Mouse (Mus musculus) adrenal gland, adult (tissue): ENCODE measurements around the gene Agpat3.

Experiments used
- DNase-seq, 2 experiments: peaks; one replicate each; pipeline ENCODE4 v3.0.0; 2022 to 2023; ENCODE audit warnings: low spot score in 1 of 2; ENCODE audit not compliant: inconsistent age in 2 of 2

Gene Agpat3

GRCm38 (mm10) chr10:78260322-78260721 lies 92.0 kb downstream of the Agpat3 start:
- no peak for DNase-seq

GRCm38 (mm10) chr10:78259702-78260101 lies 92.6 kb downstream of the Agpat3 start:
- no peak for DNase-seq

GRCm38 (mm10) chr10:78259230-78259629 lies 93.1 kb downstream of the Agpat3 start:
- DNase-seq = no peak

GRCm38 (mm10) chr10:78258142-78258675 lies 94.1 kb downstream of the Agpat3 start:
- no peak for DNase-seq

- peak; percentile 82 to 94 for DNase-seq
Observed at GRCm38 (mm10) chr10:78255646-78256059, 96.6 kb downstream of the Agpat3 start.

GRCm38 (mm10) chr10:78247206-78247605 lies 105.1 kb downstream of the Agpat3 start:
- DNase-seq = no peak

- peak in 1 of 2 experiments; percentile 79 for DNase-seq
Observed at GRCm38 (mm10) chr10:78246725-78247124, 105.6 kb downstream of the Agpat3 start.

GRCm38 (mm10) chr10:78245225-78245547 lies 107.1 kb downstream of the Agpat3 start:
- no peak for DNase-seq

- peak; percentile 92 to 96 for DNase-seq
Observed at GRCm38 (mm10) chr10:78244438-78245224, 107.7 kb downstream of the Agpat3 start, which contains the start of gene Trappc10. Trappc10 (minus strand) TSS chr10:78244641.

- peak; percentile 66 to 81 for DNase-seq
Observed at GRCm38 (mm10) chr10:78244058-78244437, 108.2 kb downstream of the Agpat3 start.

- no peak for DNase-seq
Observed at GRCm38 (mm10) chr10:78238926-78239325, 113.4 kb downstream of the Agpat3 start.

- DNase-seq = no peak
Observed at GRCm38 (mm10) chr10:78238297-78238696, 114.0 kb downstream of the Agpat3 start.

GRCm38 (mm10) chr10:78237809-78238208 lies 114.5 kb downstream of the Agpat3 start:
- no peak for DNase-seq

- DNase-seq = no peak
Observed at GRCm38 (mm10) chr10:78236885-78237629, 115.2 kb downstream of the Agpat3 start.

- no peak for DNase-seq
Observed at GRCm38 (mm10) chr10:78233756-78234155, 118.5 kb downstream of the Agpat3 start.

- DNase-seq = no peak
Observed at GRCm38 (mm10) chr10:78233161-78233560, 119.1 kb downstream of the Agpat3 start.

GRCm38 (mm10) chr10:78232301-78232980 lies 119.8 kb downstream of the Agpat3 start:
- DNase-seq = peak in 1 of 2 experiments; percentile 47

- DNase-seq = no peak
Observed at GRCm38 (mm10) chr10:78228560-78228928, 123.7 kb downstream of the Agpat3 start.

GRCm38 (mm10) chr10:78227875-78228559 lies 124.3 kb downstream of the Agpat3 start:
- DNase-seq = peak in 1 of 2 experiments; percentile 45

GRCm38 (mm10) chr10:78224136-78224535 lies 128.2 kb downstream of the Agpat3 start:
- no peak for DNase-seq

- peak; percentile 51 to 79 for DNase-seq
Observed at GRCm38 (mm10) chr10:78222908-78223307, 129.4 kb downstream of the Agpat3 start.
